In the genomic region with DNA sequence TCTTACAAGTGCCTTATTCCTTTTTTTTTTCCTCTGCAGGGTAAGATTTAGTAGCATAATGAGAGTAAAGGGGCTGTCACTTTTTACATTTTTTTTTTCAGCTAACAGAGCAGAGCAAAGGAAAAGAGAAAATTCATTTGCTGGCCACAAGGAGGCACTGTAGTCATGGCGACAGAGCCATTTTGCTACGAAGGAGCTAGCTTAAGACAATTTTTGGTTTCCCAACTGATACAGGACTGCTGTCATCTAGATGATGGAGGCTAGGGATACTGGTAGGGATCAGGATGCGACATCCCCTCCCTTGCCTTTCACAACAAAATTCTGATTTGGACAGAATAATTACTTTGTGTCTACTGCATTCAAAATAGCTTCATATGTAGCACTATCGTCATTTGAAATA, we compare ENCODE assay signal across 8 mouse cellular contexts.
DNase-seq lines count a peak whose midpoint lies in the region; ATAC-seq and TF ChIP-seq lines count a peak whose summit lies in the region.

No protein-coding gene starts in this region.

- no peaks in the 10 kb centered on the region for H3K9me3 ChIP-seq in heart, postnatal 0 days (replicated peaks; ENCODE audit: control insufficient read depth, low read length)
- no peaks in the 10 kb centered on the region for H3K9me3 ChIP-seq in midbrain, embryonic 11.5 days (ENCODE audit: control insufficient read depth, low read length)
- no peaks in the 10 kb centered on the region for H3K9me3 ChIP-seq in midbrain, embryonic 15.5 days
- no peaks in the 10 kb centered on the region for H3K9me3 ChIP-seq in midbrain, postnatal 0 days (ENCODE audit: low read length)
- H3K9me3 ChIP-seq in forebrain, embryonic 12.5 days = no peaks in the 10 kb centered on the region

- H3K27ac ChIP-seq in heart, postnatal 0 days (ENCODE audit: low read depth) = no peak overlapping the region
- H3K27ac ChIP-seq in midbrain, embryonic 11.5 days (ENCODE audit: low read depth, low read length) = no peak overlapping the region
- no peak overlapping the region for H3K27ac ChIP-seq in midbrain, embryonic 15.5 days
- no peak overlapping the region for H3K27ac ChIP-seq in midbrain, postnatal 0 days (ENCODE audit: low read depth, low read length)
- H3K27ac ChIP-seq in forebrain, embryonic 12.5 days = no peak overlapping the region

- no peaks in the 10 kb centered on the region for H3K4me1 ChIP-seq in heart, postnatal 0 days (ENCODE audit: control insufficient read depth, insufficient read depth)
- H3K4me1 ChIP-seq in midbrain, embryonic 11.5 days (ENCODE audit: control insufficient read depth, insufficient read depth, low read length) = no peaks in the 10 kb centered on the region
- H3K4me1 ChIP-seq in midbrain, embryonic 15.5 days = no peaks in the 10 kb centered on the region
- H3K4me1 ChIP-seq in midbrain, postnatal 0 days (ENCODE audit: insufficient read depth, low read length) = no peaks in the 10 kb centered on the region
- no peaks in the 10 kb centered on the region for H3K4me1 ChIP-seq in forebrain, embryonic 12.5 days

- TF ChIP-seq CTCF in heart, postnatal 0 days (IDR thresholded peaks at IDR 0.05; ENCODE audit: low read depth) = peak; percentile 49
- TF ChIP-seq CTCF in midbrain, postnatal 0 days (IDR thresholded peaks at IDR 0.05) = peak; percentile 71

- H3K27me3 ChIP-seq in heart, postnatal 0 days (ENCODE audit: control insufficient read depth, insufficient read depth, low read length) = no peaks in the 10 kb centered on the region
- H3K27me3 ChIP-seq in midbrain, embryonic 11.5 days (ENCODE audit: control insufficient read depth, insufficient read depth, low read length) = no peaks in the 10 kb centered on the region
- H3K27me3 ChIP-seq in midbrain, embryonic 15.5 days (replicated peaks) = no peaks in the 10 kb centered on the region
- H3K27me3 ChIP-seq in midbrain, postnatal 0 days (ENCODE audit: insufficient read depth, low read length) = no peaks in the 10 kb centered on the region
- H3K27me3 ChIP-seq in forebrain, embryonic 12.5 days = no peaks in the 10 kb centered on the region

- no peak overlapping the region for H3K9ac ChIP-seq in heart, postnatal 0 days (replicated peaks; ENCODE audit: low read depth, low read length)
- no peak overlapping the region for H3K9ac ChIP-seq in midbrain, embryonic 11.5 days (ENCODE audit: low read length)
- no peak overlapping the region for H3K9ac ChIP-seq in midbrain, embryonic 15.5 days
- H3K9ac ChIP-seq in midbrain, postnatal 0 days (replicated peaks; ENCODE audit: low read length, poor library complexity, severe bottlenecking) = no peak overlapping the region
- H3K9ac ChIP-seq in forebrain, embryonic 12.5 days = no peak overlapping the region

- no peak for TF ChIP-seq EP300 in heart, postnatal 0 days (IDR thresholded peaks at IDR 0.05; ENCODE audit: low read depth)

- H3K36me3 ChIP-seq in heart, postnatal 0 days (replicated peaks; ENCODE audit: control insufficient read depth, insufficient read depth, low read length) = no peaks in the 10 kb centered on the region
- H3K36me3 ChIP-seq in midbrain, embryonic 11.5 days (ENCODE audit: control insufficient read depth, insufficient read depth, low read length) = no peaks in the 10 kb centered on the region
- H3K36me3 ChIP-seq in midbrain, embryonic 15.5 days (replicated peaks) = no peaks in the 10 kb centered on the region
- H3K36me3 ChIP-seq in midbrain, postnatal 0 days (ENCODE audit: insufficient read depth, low read length) = no peaks in the 10 kb centered on the region; the same call in 1 of the 2 replicates
- peaks cover 4% of the 10 kb centered on the region; the same call in 1 of the 2 replicates for H3K36me3 ChIP-seq in forebrain, embryonic 12.5 days (replicated peaks)

- 38% methylated on average over 4 of the region's 4 CpGs for whole genome bisulfite sequencing in heart, postnatal 0 days
- 44% methylated on average over 4 of the region's 4 CpGs for WGBS in midbrain, embryonic 11.5 days
- 42% methylated on average over 4 of the region's 4 CpGs for WGBS in midbrain, embryonic 15.5 days
- 36% methylated on average over 4 of the region's 4 CpGs for WGBS in midbrain, postnatal 0 days
- WGBS in forebrain, embryonic 12.5 days = 45% methylated on average over 4 of the region's 4 CpGs

- no peak overlapping the region for H3K4me3 ChIP-seq in heart, postnatal 0 days (ENCODE audit: low read depth, low read length)
- H3K4me3 ChIP-seq in midbrain, embryonic 11.5 days (ENCODE audit: low read depth, low read length) = no peak overlapping the region
- H3K4me3 ChIP-seq in midbrain, embryonic 15.5 days = no peak overlapping the region
- H3K4me3 ChIP-seq in midbrain, postnatal 0 days (ENCODE audit: low read depth, low read length) = no peak overlapping the region
- H3K4me3 ChIP-seq in forebrain, embryonic 12.5 days (replicated peaks) = no peak overlapping the region

- no peak overlapping the region for H3K4me2 ChIP-seq in heart, postnatal 0 days (ENCODE audit: low read depth, low read length)
- no peak overlapping the region for H3K4me2 ChIP-seq in midbrain, embryonic 11.5 days
- H3K4me2 ChIP-seq in midbrain, embryonic 15.5 days = no peak overlapping the region
- H3K4me2 ChIP-seq in midbrain, postnatal 0 days (ENCODE audit: low read depth, low read length, poor library complexity, severe bottlenecking) = no peak overlapping the region
- no peak overlapping the region for H3K4me2 ChIP-seq in forebrain, embryonic 12.5 days

- no peak for ATAC-seq in heart, postnatal 0 days (ENCODE audit: insufficient read depth, low read depth)
- no peak for ATAC-seq in midbrain, embryonic 11.5 days (ENCODE audit: low FRiP score)
- ATAC-seq in midbrain, embryonic 15.5 days (replicated peaks) = no peak
- ATAC-seq in midbrain, postnatal 0 days (ENCODE audit: low FRiP score) = no peak
- ATAC-seq in forebrain, embryonic 12.5 days (ENCODE audit: low FRiP score) = no peak

- DNase-seq in heart, postnatal 0 days (ENCODE audit: low spot score) = peak; percentile 29
- DNase-seq in heart, adult 8-10 months (ENCODE audit: low spot score) = no peak
- peak; percentile 84 for DNase-seq in midbrain, embryonic 11.5 days (ENCODE audit: low spot score, missing footprints)
- peak; percentile 10 to 18 for DNase-seq in cerebellum, postnatal 36 days
- peak; percentile 11 for DNase-seq in midbrain, postnatal 0 days (ENCODE audit: low spot score)
- no peak for DNase-seq in thymus, postnatal 0 days (ENCODE audit: low spot score)

Comparison
In these comparisons a context has a peak if more than half of its experiments do, and no peak if none do; other contexts are left out.
1. DNase-seq: peak in heart, postnatal 0 days (single experiment), midbrain, embryonic 11.5 days (single experiment), cerebellum, postnatal 36 days (2 of 2) and midbrain, postnatal 0 days (single experiment); none in heart, adult 8-10 months (single experiment) and thymus, postnatal 0 days (single experiment).